Mouse (Mus musculus) forebrain, embryonic 16.5 days (tissue): ENCODE measurements around the gene Mfng. TPM values are rescaled to one million over a fixed set of nuclear protein-coding genes. Genes with fewer than 3 reads are reported as not detected.

ENCODE experiments used
- ATAC-seq: fragments of 200-750 bp; cut with Nextera tagmentation; 2 replicates; pipeline ENCODE4 v1.8.0; 2017; ENCODE audit warnings: mild to moderate bottlenecking, moderate library complexity
- H3K27ac ChIP-seq: fragments of 300-500 bp; sonication (generic); 2 replicates; pipeline ENCODE4 v1.5.1; 2014; ENCODE audit warnings: low read length, control low read depth
- H3K27me3 ChIP-seq: fragments of 300-500 bp; sonication (generic); replicated peaks from 2 replicates; pipeline ENCODE4 v1.6.1; 2014; ENCODE audit warnings: low read length; ENCODE audit not compliant: control insufficient read depth, insufficient read depth
- H3K36me3 ChIP-seq: fragments of 300-500 bp; sonication (generic); 2 replicates; pipeline ENCODE4 v1.6.1; 2014; ENCODE audit not compliant: control insufficient read depth, insufficient read depth
- H3K4me1 ChIP-seq: fragments of 300-500 bp; sonication (generic); replicated peaks from 2 replicates; pipeline ENCODE4 v1.6.1; 2014; ENCODE audit warnings: low read length; ENCODE audit not compliant: control insufficient read depth, insufficient read depth
- H3K4me2 ChIP-seq: fragments of 300-500 bp; sonication (generic); 2 replicates; pipeline ENCODE4 v1.6.1; 2014; ENCODE audit warnings: mild to moderate bottlenecking, low read length, control low read depth
- H3K4me3 ChIP-seq: fragments of 300-500 bp; sonication (generic); replicated peaks from 2 replicates; pipeline ENCODE4 v1.5.1; 2014; ENCODE audit warnings: mild to moderate bottlenecking, low read length, control low read depth
- H3K9ac ChIP-seq: fragments of 300-500 bp; sonication (generic); replicated peaks from 2 replicates; pipeline ENCODE4 v1.6.1; 2014; ENCODE audit warnings: low read depth, low read length, control low read depth
- H3K9me3 ChIP-seq: fragments of 300-500 bp; sonication (generic); 2 replicates; pipeline ENCODE4 v1.6.1; 2016; ENCODE audit warnings: low read length; ENCODE audit not compliant: control insufficient read depth
- WGBS: fragments of 180-500 bp; shearing (Covaris S2); extraction: QIAGEN DNeasy Blood & Tissue Kit; methylation state at CpG from one replicate; pipeline ENCODE4 v1.1.7; 2014; 5-methylcytosine and 5-hydroxymethylcytosine counted together
- polyA plus RNA-seq: library from polyadenylated mRNA; unstranded; fragments of >200 nt; fragmentation: Nextera tagmentation; extraction: Ambion mirVana; gene quantifications from 2 replicates; pipeline ENCODE4 v1.2.1, GENCODE M21; 2015

Gene Mfng
- 58.1 and 67.0 TPM in 2 replicates for polyA plus RNA-seq

GRCm38 (mm10) chr15:78773290-78773729 is at the start of gene Mfng:
Mfng (minus strand) TSS chr15:78773475.
- peak within 1 kb of the TSS; percentile 55 for H3K9ac ChIP-seq
- peak; percentile 69 for ATAC-seq

GRCm38 (mm10) chr15:78816074-78816391 is 42.8 kb upstream of the Mfng start:
- no peak overlapping the region for H3K27ac ChIP-seq
- WGBS, result 79% methylated on average over 6 of the region's 6 CpGs
- ATAC-seq, result no peak

More at GRCm38 (mm10) chr15:78773290-78773729, at the start of gene Mfng:
- WGBS, result 0% methylated on average over 11 of the region's 11 CpGs
- Histone ChIP-seq H3K4me3 (peak within 1 kb of the TSS; percentile 38), H3K4me2 (peak within 1 kb of the TSS; percentile 56), H3K27ac (peak within 1 kb of the TSS; percentile 96), H3K9me3 (no peaks in the 10 kb centered on the region), H3K4me1 (peaks cover 44% of the 10 kb centered on the region), H3K36me3 (no peaks in the 10 kb centered on the region), H3K27me3 (no peaks in the 10 kb centered on the region)

GRCm38 (mm10) chr15:78815314-78816073 is 42.2 kb upstream of the Mfng start:
- Histone ChIP-seq H3K27ac (no peak overlapping the region), H3K9ac (no peak overlapping the region), H3K4me2 (no peak overlapping the region), H3K36me3 (no peaks in the 10 kb centered on the region), H3K4me3 (no peak overlapping the region), H3K27me3 (no peaks in the 10 kb centered on the region), H3K4me1 (no peaks in the 10 kb centered on the region), H3K9me3 (no peaks in the 10 kb centered on the region)
- 55% methylated on average over 11 of the region's 11 CpGs for WGBS
- ATAC-seq, result no peak

More at GRCm38 (mm10) chr15:78816074-78816391, 42.8 kb upstream of the Mfng start:
- H3K4me1 ChIP-seq, result no peaks in the 10 kb centered on the region
- no peak overlapping the region for H3K4me3 ChIP-seq
- H3K9me3 ChIP-seq, result no peaks in the 10 kb centered on the region
- H3K4me2 ChIP-seq, result no peak overlapping the region
- no peaks in the 10 kb centered on the region for H3K36me3 ChIP-seq
- no peaks in the 10 kb centered on the region for H3K27me3 ChIP-seq
- H3K9ac ChIP-seq, result no peak overlapping the region

- Histone ChIP-seq H3K9ac (no peak overlapping the region), H3K4me1 (no peaks in the 10 kb centered on the region), H3K36me3 (no peaks in the 10 kb centered on the region), H3K4me3 (no peak overlapping the region), H3K9me3 (no peaks in the 10 kb centered on the region), H3K27ac (no peak overlapping the region), H3K27me3 (no peaks in the 10 kb centered on the region), H3K4me2 (no peak overlapping the region)
- no peak for ATAC-seq
- WGBS, result 91% methylated on average over 4 of the region's 4 CpGs
Observed at GRCm38 (mm10) chr15:78813603-78814002, 40.3 kb upstream of the Mfng start.

GRCm38 (mm10) chr15:78810146-78810545 is 36.9 kb upstream of the Mfng start:
- Histone ChIP-seq H3K36me3 (no peaks in the 10 kb centered on the region), H3K27me3 (no peaks in the 10 kb centered on the region), H3K4me1 (no peaks in the 10 kb centered on the region), H3K4me3 (no peak overlapping the region), H3K27ac (no peak overlapping the region), H3K9ac (no peak overlapping the region), H3K4me2 (no peak overlapping the region), H3K9me3 (no peaks in the 10 kb centered on the region)
- WGBS, result 73% methylated on average over 9 of the region's 9 CpGs
- no peak for ATAC-seq

GRCm38 (mm10) chr15:78809739-78810138 is 36.5 kb upstream of the Mfng start:
- ATAC-seq, result no peak
- no peak overlapping the region for H3K27ac ChIP-seq
- no peaks in the 10 kb centered on the region for H3K9me3 ChIP-seq
- no peaks in the 10 kb centered on the region; the same call in 1 of the 2 replicates for H3K4me1 ChIP-seq
- no peak overlapping the region for H3K4me2 ChIP-seq
- H3K36me3 ChIP-seq, result no peaks in the 10 kb centered on the region
- no peak overlapping the region for H3K9ac ChIP-seq
- H3K4me3 ChIP-seq, result no peak overlapping the region
- H3K27me3 ChIP-seq, result no peaks in the 10 kb centered on the region
- 71% methylated on average over 9 of the region's 9 CpGs for WGBS

GRCm38 (mm10) chr15:78808980-78809379 is 35.7 kb upstream of the Mfng start:
- no peak overlapping the region for H3K4me2 ChIP-seq
- H3K4me1 ChIP-seq, result peaks cover 6% of the 10 kb centered on the region
- H3K27ac ChIP-seq, result no peak overlapping the region
- H3K27me3 ChIP-seq, result no peaks in the 10 kb centered on the region
- WGBS, result 73% methylated on average over 2 of the region's 2 CpGs
- H3K9ac ChIP-seq, result no peak overlapping the region
- no peaks in the 10 kb centered on the region for H3K36me3 ChIP-seq
- H3K9me3 ChIP-seq, result no peaks in the 10 kb centered on the region
- ATAC-seq, result no peak
- H3K4me3 ChIP-seq, result no peak overlapping the region

- 73% methylated on average over 3 of the region's 3 CpGs for WGBS
Observed at GRCm38 (mm10) chr15:78807141-78807540, 33.9 kb upstream of the Mfng start.

GRCm38 (mm10) chr15:78806614-78807013 is 33.3 kb upstream of the Mfng start:
- H3K9me3 ChIP-seq, result no peaks in the 10 kb centered on the region
- no peak overlapping the region for H3K4me2 ChIP-seq
- no peaks in the 10 kb centered on the region for H3K36me3 ChIP-seq
- peaks cover 23% of the 10 kb centered on the region for H3K4me1 ChIP-seq
- no peak for ATAC-seq
- no peak overlapping the region for H3K9ac ChIP-seq
- H3K4me3 ChIP-seq, result no peak overlapping the region
- WGBS, result 39% methylated on average over 2 of the region's 2 CpGs
- H3K27me3 ChIP-seq, result peaks cover 9% of the 10 kb centered on the region; the same call in 1 of the 2 replicates
- H3K27ac ChIP-seq, result no peak overlapping the region

More at GRCm38 (mm10) chr15:78807141-78807540, 33.9 kb upstream of the Mfng start:
- Histone ChIP-seq H3K4me1 (peaks cover 20% of the 10 kb centered on the region), H3K27ac (no peak overlapping the region), H3K27me3 (peaks cover 6% of the 10 kb centered on the region; the same call in 1 of the 2 replicates), H3K4me3 (no peak overlapping the region), H3K9ac (no peak overlapping the region), H3K36me3 (no peaks in the 10 kb centered on the region), H3K4me2 (no peak overlapping the region), H3K9me3 (no peaks in the 10 kb centered on the region)
- no peak for ATAC-seq
